Mouse (Mus musculus) liver, embryonic 14.5 days (tissue): Measurements from ENCODE around the gene Rabepk. TPM values are rescaled to one million over a fixed set of nuclear protein-coding genes. Genes with fewer than 3 reads are reported as not detected.
"Not testable (repeated sequence)": the region's sequence is repeated elsewhere in the genome, so short reads cannot be mapped to it uniquely, and the experiment has no call there.

Experiments used
- ATAC-seq: fragments of 200-750 bp; cut with Nextera tagmentation; 2 replicates; pipeline ENCODE4 v1.8.0; 2017; ENCODE audit warnings: moderate number of reproducible peaks, mild to moderate bottlenecking, moderate library complexity; ENCODE audit not compliant: insufficient read depth
- DNase-seq, 3 experiments: peaks; one replicate each; pipeline ENCODE4 v3.0.0-alpha.2; 2012 to 2013; ENCODE audit warnings: low read depth in 3 of 3, low spot score in 3 of 3
- H3K27ac ChIP-seq: fragments of 300-500 bp; sonication (generic); 2 replicates; pipeline ENCODE4 v1.5.1; 2014; ENCODE audit warnings: moderate library complexity, mild to moderate bottlenecking, control low read depth, inconsistent platforms
- H3K27me3 ChIP-seq: fragments of 300-500 bp; sonication (generic); 2 replicates; pipeline ENCODE4 v1.6.1; 2014; ENCODE audit warnings: mild to moderate bottlenecking, low read length, moderate library complexity; ENCODE audit not compliant: control insufficient read depth, insufficient read depth
- H3K36me3 ChIP-seq: fragments of 300-500 bp; sonication (generic); replicated peaks from 2 replicates; pipeline ENCODE4 v1.6.1; 2014; ENCODE audit warnings: low read depth; ENCODE audit not compliant: control insufficient read depth, insufficient read depth
- H3K4me1 ChIP-seq, 2 experiments: fragments of 200-500 bp in 1 of 2; fragments of 300-500 bp in 1 of 2; sonication (generic) in 1 of 2; replicated peaks; 2 replicates each; pipeline ENCODE4 v1.6.1; 2012 to 2014; ENCODE audit warnings: antibody characterized with exemption in 1 of 2, inconsistent platforms in 1 of 2, low read length in 1 of 2; ENCODE audit not compliant: control insufficient read depth in 2 of 2, insufficient read depth in 2 of 2
- H3K4me2 ChIP-seq: fragments of 300-500 bp; sonication (generic); 2 replicates; pipeline ENCODE4 v1.6.1; 2014; ENCODE audit warnings: low read depth, mild to moderate bottlenecking, control low read depth, moderate library complexity
- H3K4me3 ChIP-seq, 2 experiments: fragments of 200-500 bp in 1 of 2; fragments of 300-500 bp in 1 of 2; sonication (generic) in 1 of 2; 2 replicates each; pipeline ENCODE4 v1.5.1; 2012 to 2014; ENCODE audit warnings: low read depth in 2 of 2, low read length in 2 of 2, mild to moderate bottlenecking in 2 of 2, control low read depth in 1 of 2, inconsistent platforms in 1 of 2, moderate library complexity in 1 of 2; ENCODE audit not compliant: insufficient read depth in 1 of 2
- H3K9ac ChIP-seq: fragments of 300-500 bp; sonication (generic); replicated peaks from 2 replicates; pipeline ENCODE4 v1.6.1; 2014; ENCODE audit warnings: mild to moderate bottlenecking, control low read depth, moderate library complexity
- H3K9me3 ChIP-seq: fragments of 300-500 bp; sonication (generic); 2 replicates; pipeline ENCODE4 v1.6.1; 2016; ENCODE audit warnings: low read length, mixed read lengths; ENCODE audit not compliant: control insufficient read depth
- CTCF ChIP-seq: IDR thresholded peaks from 2 replicates; pipeline ENCODE4 v1.5.1; 2016; ENCODE audit warnings: antibody characterized with exemption, low read depth, control low read depth
- EP300 ChIP-seq: IDR thresholded peaks from 2 replicates; pipeline ENCODE4 v1.6.1; 2016; ENCODE audit warnings: antibody characterized with exemption, low read depth
- WGBS: fragments of 180-500 bp; shearing (Covaris S2); extraction: QIAGEN DNeasy Blood & Tissue Kit; methylation state at CpG from one replicate; pipeline ENCODE4 v1.1.7; 2014; ENCODE audit not compliant: insufficient replicate concordance; 5-methylcytosine and 5-hydroxymethylcytosine counted together
- polyA plus RNA-seq, 2 experiments: library from polyadenylated mRNA; depleted of rRNA in 1 of 2; stranded (reverse) in 1 of 2; unstranded in 1 of 2; fragments of >200 nt; fragmentation: Nextera tagmentation in 1 of 2; extraction: Ambion mirVana in 1 of 2; gene quantifications; 2 replicates each; pipeline versions ENCODE4 v1.2.1 to v1.2.3; 2012 to 2014

The Rabepk gene
- polyA plus RNA-seq, 2 experiments, result 15.3 to 25.6 TPM

DNA sequence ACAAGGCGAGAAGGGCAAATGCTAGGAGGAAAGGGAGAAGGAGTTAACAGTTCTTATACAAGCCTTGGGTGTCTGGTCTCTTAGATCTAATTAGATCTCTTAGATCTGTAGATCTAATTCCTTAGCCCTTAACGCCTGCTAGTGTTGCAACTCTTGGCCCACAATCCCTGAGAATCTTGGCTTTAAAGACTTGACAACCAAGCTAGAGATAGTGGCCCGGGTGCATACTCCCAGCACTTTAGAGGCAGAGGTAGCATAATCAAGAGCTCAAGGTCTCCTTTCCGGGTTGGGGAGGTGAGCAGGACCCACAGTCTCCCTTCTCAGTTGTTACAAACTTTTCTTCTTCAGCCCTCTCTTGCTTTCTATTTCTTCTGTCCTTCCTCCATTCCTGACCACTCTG lies 27.9 kb upstream of the Rabepk start:
- Histone ChIP-seq H3K36me3 (peaks cover 5% of the 10 kb centered on the region; the same call in 1 of the 2 replicates), H3K4me1 (peaks cover 17 to 21% of the 10 kb centered on the region in 2 experiments), H3K4me3 (no peak overlapping the region), H3K27me3 (no peaks in the 10 kb centered on the region), H3K4me2 (no peak overlapping the region), H3K9me3 (no peaks in the 10 kb centered on the region), H3K9ac (no peak overlapping the region), H3K27ac (no peak overlapping the region)
- TF ChIP-seq EP300, result no peak
- no peak for TF ChIP-seq CTCF
- ATAC-seq (no peak), DNase-seq (no peak)
- 66% methylated on average over 4 of the region's 4 CpGs for WGBS

- WGBS, result 31% methylated on average over 19 of the region's 21 CpGs
- DNase-seq (no peak), ATAC-seq (peak; percentile 15; the same call in 1 of the 2 replicates)
- peak overlapping the region; percentile 96 for H3K9ac ChIP-seq
- H3K4me1 ChIP-seq, result peaks cover 21 to 27% of the 10 kb centered on the region in 2 experiments
- no peaks in the 10 kb centered on the region for H3K9me3 ChIP-seq
- H3K36me3 ChIP-seq, result peaks cover 12% of the 10 kb centered on the region
- peak overlapping the region; percentile 87 to 93 for H3K4me3 ChIP-seq
- TF ChIP-seq CTCF, result no peak
- TF ChIP-seq EP300, result no peak
- peak overlapping the region; percentile 59 for H3K27ac ChIP-seq
- peak overlapping the region; percentile 88 for H3K4me2 ChIP-seq
- H3K27me3 ChIP-seq, result no peaks in the 10 kb centered on the region
These were observed 26.9 kb upstream of the Rabepk start for GRCm38 (mm10) chr2:34826460-34827231.

- Histone ChIP-seq H3K36me3 (peaks cover 17% of the 10 kb centered on the region), H3K4me3 (peak within 1 kb of the TSS; percentile 87 to 93), H3K27ac (peak within 1 kb of the TSS; percentile 74), H3K9ac (peak within 1 kb of the TSS; percentile 96), H3K4me2 (peak within 1 kb of the TSS; percentile 88), H3K4me1 (peaks cover 21 to 27% of the 10 kb centered on the region in 2 experiments), H3K27me3 (no peaks in the 10 kb centered on the region), H3K9me3 (no peaks in the 10 kb centered on the region)
- DNase-seq, result peak; percentile 79 to 83 (median 82)
- ATAC-seq, result peak; percentile 96
- WGBS, result under 1% methylated on average over 57 of the region's 57 CpGs
- TF ChIP-seq CTCF (no peak), EP300 (no peak)
These were observed 26.2 kb upstream of the Rabepk start, which contains the start of gene Fbxw2 for GRCm38 (mm10) chr2:34825827-34826459. Gene Fbxw2 (minus strand): TSS chr2:34826311.

DNA sequence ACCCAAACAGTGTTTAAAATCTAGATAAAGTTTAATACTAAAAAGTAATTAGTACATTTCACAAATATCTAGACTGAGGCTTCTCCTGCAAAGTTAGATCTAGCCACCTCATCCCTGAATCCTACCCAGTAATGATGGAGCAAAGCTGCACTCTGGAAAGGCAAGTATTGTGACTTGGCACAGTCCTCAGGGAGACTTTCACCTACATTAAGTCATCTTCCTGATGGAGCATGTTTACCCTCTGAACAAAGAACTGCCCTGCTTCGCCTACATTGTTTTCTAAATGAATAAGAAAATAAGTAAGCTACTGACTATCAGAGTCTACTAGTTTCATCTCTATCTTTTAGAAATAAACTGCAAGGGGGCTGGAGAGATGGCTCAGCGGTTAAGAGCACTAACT lies 18.8 kb upstream of the Rabepk start:
- TF ChIP-seq EP300 (no peak), CTCF (no peak)
- H3K9me3 ChIP-seq, result no peaks in the 10 kb centered on the region
- ATAC-seq (no peak), DNase-seq (no peak)
- peaks cover 68% of the 10 kb centered on the region for H3K36me3 ChIP-seq
- no peak overlapping the region for H3K4me3 ChIP-seq
- peaks cover 10 to 12% of the 10 kb centered on the region in 2 experiments for H3K4me1 ChIP-seq
- 85% methylated on average over 2 of the region's 2 CpGs for WGBS
- no peaks in the 10 kb centered on the region for H3K27me3 ChIP-seq
- no peak overlapping the region for H3K9ac ChIP-seq
- H3K27ac ChIP-seq, result no peak overlapping the region
- H3K4me2 ChIP-seq, result no peak overlapping the region

DNA sequence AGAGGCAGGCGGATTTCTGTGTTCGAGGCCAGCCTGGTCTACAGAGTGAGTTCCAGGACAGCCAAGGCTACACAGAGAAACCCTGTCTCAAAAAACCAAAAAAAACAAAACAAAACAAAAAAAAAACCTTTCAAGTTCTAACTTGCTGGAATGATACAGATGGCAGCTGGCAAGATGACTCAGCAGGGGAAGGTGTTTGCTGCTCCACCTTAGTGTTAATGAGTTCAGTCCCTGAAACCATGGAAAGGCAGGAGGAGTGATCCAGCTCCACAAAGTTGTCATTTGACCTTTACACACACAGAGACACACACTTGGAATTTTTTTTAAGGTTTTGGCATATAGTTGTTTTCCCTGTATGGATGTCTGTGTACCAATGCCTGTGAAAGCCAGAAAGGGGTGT lies 16.2 kb upstream of the Rabepk start:
- Histone ChIP-seq H3K36me3 (peaks cover 76% of the 10 kb centered on the region), H3K27ac (peak overlapping the region; percentile 54)
- H3K9me3 ChIP-seq, H3K4me3 ChIP-seq, H3K9ac ChIP-seq, H3K4me2 ChIP-seq, H3K4me1 ChIP-seq, ATAC-seq, H3K27me3 ChIP-seq, DNase-seq: not testable (repeated sequence)
- 83% methylated on average over 2 of the region's 2 CpGs for WGBS
